Mouse (Mus musculus): Measurements from ENCODE around the gene Acoxl.

GRCm38 (mm10) chr2:127832103-127832832, 6.4 kb upstream of the Acoxl start:
- TF ChIP-seq CTCF (IDR thresholded peaks at IDR 0.05; ENCODE audit: extremely low read depth, insufficient read depth, low read length), result no peak
- TF ChIP-seq POLR2A (IDR thresholded peaks at IDR 0.05; ENCODE audit: extremely low read depth, insufficient read depth, low read length), result no peak

All from cortical plate, adult 2 months (tissue).